Mouse (Mus musculus): ENCODE results near the gene Sim1. TPM values are rescaled to one million over a fixed set of nuclear protein-coding genes. Genes with fewer than 3 reads are reported as not detected.

Sim1 gene
- total and polyA plus RNA-seq, 2 experiments from 2014 or later, result 1.6 to 2.1 TPM

GRCm38 (mm10) chr10:50904764-50905701 lies 10.5 kb downstream of the Sim1 start:
- DNase-seq (ENCODE audit: low spot score) (no peak), ATAC-seq (ENCODE audit: low FRiP score) (no peak)
- WGBS, result 5% methylated on average over 29 of the region's 29 CpGs
- Histone ChIP-seq H3K9me3 (ENCODE audit: low read length) (no peaks in the 10 kb centered on the region), H3K27me3 (ENCODE audit: insufficient read depth, low read length) (peaks cover 85% of the 10 kb centered on the region), H3K9ac (replicated peaks; ENCODE audit: low read length, poor library complexity, severe bottlenecking) (no peak overlapping the region), H3K36me3 (ENCODE audit: insufficient read depth, low read length) (no peaks in the 10 kb centered on the region), H3K4me3 (ENCODE audit: low read depth, low read length) (no peak overlapping the region), H3K4me2 (ENCODE audit: low read depth, low read length, poor library complexity, severe bottlenecking) (no peak overlapping the region), H3K4me1 (ENCODE audit: insufficient read depth, low read length) (no peaks in the 10 kb centered on the region), H3K27ac (ENCODE audit: low read depth, low read length) (no peak overlapping the region)
- no peak for TF ChIP-seq CTCF (IDR thresholded peaks at IDR 0.05)

- WGBS, result 1% methylated on average over 16 of the region's 16 CpGs
- Histone ChIP-seq H3K27ac (ENCODE audit: low read depth, low read length) (no peak overlapping the region), H3K4me1 (ENCODE audit: insufficient read depth, low read length) (no peaks in the 10 kb centered on the region), H3K36me3 (ENCODE audit: insufficient read depth, low read length) (no peaks in the 10 kb centered on the region), H3K9me3 (ENCODE audit: low read length) (no peaks in the 10 kb centered on the region), H3K4me2 (ENCODE audit: low read depth, low read length, poor library complexity, severe bottlenecking) (peak overlapping the region; percentile 23), H3K4me3 (ENCODE audit: low read depth, low read length) (peak overlapping the region; percentile 15; the same call in 1 of the 2 replicates), H3K27me3 (ENCODE audit: insufficient read depth, low read length) (peaks cover 72% of the 10 kb centered on the region), H3K9ac (replicated peaks; ENCODE audit: low read length, poor library complexity, severe bottlenecking) (no peak overlapping the region)
- ATAC-seq (ENCODE audit: low FRiP score), result peak; percentile 41; the same call in 1 of the 2 replicates
- no peak for TF ChIP-seq CTCF (IDR thresholded peaks at IDR 0.05)
- DNase-seq (ENCODE audit: low spot score), result no peak
Observed at GRCm38 (mm10) chr10:50910400-50910799, 15.8 kb downstream of the Sim1 start.

- DNase-seq (ENCODE audit: low spot score), result no peak
- ATAC-seq (ENCODE audit: low FRiP score), result 0 out of 2 replicates have a peak, but pooled peaks have one; percentile 60
Observed at GRCm38 (mm10) chr10:50910861-50911410, 16.4 kb downstream of the Sim1 start.

GRCm38 (mm10) chr10:50915607-50916006 lies 21.1 kb downstream of the Sim1 start:
- H3K4me2 ChIP-seq (ENCODE audit: low read depth, low read length, poor library complexity, severe bottlenecking), result no peak overlapping the region
- H3K9ac ChIP-seq (replicated peaks; ENCODE audit: low read length, poor library complexity, severe bottlenecking), result no peak overlapping the region
- 53% methylated on average over 2 of the region's 2 CpGs for WGBS
- no peak overlapping the region for H3K27ac ChIP-seq (ENCODE audit: low read depth, low read length)
- peaks cover 22% of the 10 kb centered on the region for H3K27me3 ChIP-seq (ENCODE audit: insufficient read depth, low read length)
- ATAC-seq (ENCODE audit: low FRiP score) (no peak), DNase-seq (ENCODE audit: low spot score) (no peak)
- H3K4me1 ChIP-seq (ENCODE audit: insufficient read depth, low read length), result no peaks in the 10 kb centered on the region
- H3K36me3 ChIP-seq (ENCODE audit: insufficient read depth, low read length), result no peaks in the 10 kb centered on the region
- H3K9me3 ChIP-seq (ENCODE audit: low read length), result no peaks in the 10 kb centered on the region
- peak; percentile 42 for TF ChIP-seq CTCF (IDR thresholded peaks at IDR 0.05)
- H3K4me3 ChIP-seq (ENCODE audit: low read depth, low read length), result no peak overlapping the region

More at GRCm38 (mm10) chr10:50910861-50911410, 16.4 kb downstream of the Sim1 start:
- no peak overlapping the region for H3K9ac ChIP-seq (replicated peaks; ENCODE audit: low read length, poor library complexity, severe bottlenecking)
- peak overlapping the region; percentile 15; the same call in 1 of the 2 replicates for H3K4me3 ChIP-seq (ENCODE audit: low read depth, low read length)
- H3K27ac ChIP-seq (ENCODE audit: low read depth, low read length), result no peak overlapping the region
- no peaks in the 10 kb centered on the region for H3K36me3 ChIP-seq (ENCODE audit: insufficient read depth, low read length)
- peak overlapping the region; percentile 23 for H3K4me2 ChIP-seq (ENCODE audit: low read depth, low read length, poor library complexity, severe bottlenecking)
- WGBS, result 2% methylated on average over 12 of the region's 12 CpGs
- H3K27me3 ChIP-seq (ENCODE audit: insufficient read depth, low read length), result peaks cover 68% of the 10 kb centered on the region
- no peaks in the 10 kb centered on the region for H3K4me1 ChIP-seq (ENCODE audit: insufficient read depth, low read length)
- no peaks in the 10 kb centered on the region for H3K9me3 ChIP-seq (ENCODE audit: low read length)
- TF ChIP-seq CTCF (IDR thresholded peaks at IDR 0.05), result no peak

- DNase-seq (ENCODE audit: low spot score), result no peak
- 31% methylated on average over 5 of the region's 5 CpGs for WGBS
- Histone ChIP-seq H3K36me3 (ENCODE audit: insufficient read depth, low read length) (no peaks in the 10 kb centered on the region), H3K9ac (replicated peaks; ENCODE audit: low read length, poor library complexity, severe bottlenecking) (no peak overlapping the region), H3K9me3 (ENCODE audit: low read length) (no peaks in the 10 kb centered on the region), H3K4me1 (ENCODE audit: insufficient read depth, low read length) (no peaks in the 10 kb centered on the region), H3K27me3 (ENCODE audit: insufficient read depth, low read length) (no peaks in the 10 kb centered on the region), H3K4me3 (ENCODE audit: low read depth, low read length) (no peak overlapping the region), H3K4me2 (ENCODE audit: low read depth, low read length, poor library complexity, severe bottlenecking) (no peak overlapping the region), H3K27ac (ENCODE audit: low read depth, low read length) (no peak overlapping the region)
- ATAC-seq (ENCODE audit: low FRiP score), result no peak
- no peak for TF ChIP-seq CTCF (IDR thresholded peaks at IDR 0.05)
Observed at GRCm38 (mm10) chr10:50929281-50929680, 34.7 kb downstream of the Sim1 start.

GRCm38 (mm10) chr10:50935673-50936072 lies 41.1 kb downstream of the Sim1 start:
- ATAC-seq (ENCODE audit: low FRiP score) (no peak), DNase-seq (ENCODE audit: low spot score) (no peak)
- Histone ChIP-seq H3K36me3 (ENCODE audit: insufficient read depth, low read length) (no peaks in the 10 kb centered on the region), H3K27ac (ENCODE audit: low read depth, low read length) (no peak overlapping the region), H3K9me3 (ENCODE audit: low read length) (no peaks in the 10 kb centered on the region), H3K4me1 (ENCODE audit: insufficient read depth, low read length) (no peaks in the 10 kb centered on the region), H3K4me3 (ENCODE audit: low read depth, low read length) (no peak overlapping the region), H3K4me2 (ENCODE audit: low read depth, low read length, poor library complexity, severe bottlenecking) (no peak overlapping the region), H3K9ac (replicated peaks; ENCODE audit: low read length, poor library complexity, severe bottlenecking) (no peak overlapping the region), H3K27me3 (ENCODE audit: insufficient read depth, low read length) (no peaks in the 10 kb centered on the region)
- TF ChIP-seq CTCF (IDR thresholded peaks at IDR 0.05), result no peak

Data from midbrain, postnatal 0 days (tissue).